Mouse (Mus musculus) small intestine, adult 2 months (tissue): ENCODE results near the gene C1ra. TPM values are rescaled to one million over a fixed set of nuclear protein-coding genes. Genes with fewer than 3 reads are reported as not detected.
"Not testable (repeated sequence)": the region's sequence is repeated elsewhere in the genome, so short reads cannot be mapped to it uniquely, and the experiment has no call there.

ENCODE experiments used
- H3K27ac ChIP-seq: fragments of 200-500 bp; 2 replicates; pipeline ENCODE4 v1.5.1; 2012; ENCODE audit warnings: low read depth, low read length, control low read depth, inconsistent platforms; ENCODE audit not compliant: insufficient read depth
- H3K27me3 ChIP-seq: fragments of 200-500 bp; 2 replicates; pipeline ENCODE4 v1.6.1; 2012; ENCODE audit warnings: mild to moderate bottlenecking, moderate library complexity, low read length, inconsistent platforms; ENCODE audit not compliant: control insufficient read depth, insufficient read depth
- H3K36me3 ChIP-seq: fragments of 200-500 bp; 2 replicates; pipeline ENCODE4 v1.6.1; 2012; ENCODE audit warnings: mild to moderate bottlenecking, low read length, control low read depth, inconsistent platforms; ENCODE audit not compliant: control insufficient read depth, insufficient read depth
- H3K4me1 ChIP-seq: fragments of 200-500 bp; 2 replicates; pipeline ENCODE4 v1.6.1; 2012; ENCODE audit warnings: low read length, inconsistent platforms, mixed read lengths; ENCODE audit not compliant: control insufficient read depth, insufficient read depth, insufficient read length
- H3K4me3 ChIP-seq: fragments of 200-500 bp; 2 replicates; pipeline ENCODE4 v1.5.1; 2012; ENCODE audit warnings: low read depth, mild to moderate bottlenecking, control low read depth, inconsistent platforms, low read length, moderate library complexity
- CTCF ChIP-seq: fragments of 200-500 bp; IDR thresholded peaks from 2 replicates; pipeline ENCODE4 v1.5.1; 2012; ENCODE audit warnings: low read depth, mild to moderate bottlenecking, control low read depth, inconsistent platforms, low read length, moderate library complexity, mixed read lengths; ENCODE audit not compliant: insufficient replicate concordance, insufficient read length; ENCODE audit errors: extremely low read depth
- POLR2A ChIP-seq: fragments of 200-500 bp; IDR thresholded peaks from 2 replicates; pipeline ENCODE4 v1.6.1; 2012; ENCODE audit warnings: low read depth, mild to moderate bottlenecking, control low read depth, inconsistent platforms, low read length, moderate library complexity
- WGBS: fragments of 180-500 bp; shearing (Covaris S2); methylation state at CpG from one replicate; pipeline ENCODE4 v1.1.7; 2018; 5-methylcytosine and 5-hydroxymethylcytosine counted together
- polyA plus RNA-seq: library from polyadenylated mRNA; depleted of rRNA; stranded (reverse); fragments of >200 nt; gene quantifications from 2 replicates; pipeline ENCODE4 v1.2.3, GENCODE M21; 2012

C1ra gene
- polyA plus RNA-seq, 1 experiment, result 9.1 TPM

GRCm38 (mm10) chr6:124501473-124501872, 10.7 kb upstream of the C1ra start:
- WGBS, result 79% methylated on average over 4 of the region's 4 CpGs
- TF ChIP-seq CTCF (no peak), POLR2A (no peak)
- Histone ChIP-seq H3K27me3 (no peaks in the 10 kb centered on the region), H3K4me3 (no peak overlapping the region), H3K36me3 (no peaks in the 10 kb centered on the region), H3K4me1 (0 out of 2 replicates have a peak, but pooled peaks cover 3% of the 10 kb centered on the region), H3K27ac (no peak overlapping the region)

- H3K27ac ChIP-seq, result no peak overlapping the region
- TF ChIP-seq POLR2A, result no peak
- TF ChIP-seq CTCF, result no peak
- H3K4me3 ChIP-seq, result no peak overlapping the region
- 0 out of 2 replicates have a peak, but pooled peaks cover 3% of the 10 kb centered on the region for H3K4me1 ChIP-seq
- no peaks in the 10 kb centered on the region for H3K27me3 ChIP-seq
- WGBS, result 80% methylated on average over 5 of the region's 5 CpGs
- H3K36me3 ChIP-seq, result no peaks in the 10 kb centered on the region
Observed at GRCm38 (mm10) chr6:124502021-124502420, 10.2 kb upstream of the C1ra start.

- 27% methylated on average over 4 of the region's 4 CpGs for WGBS
- no peak overlapping the region for H3K4me3 ChIP-seq
- H3K27ac ChIP-seq, result no peak overlapping the region
- TF ChIP-seq POLR2A (no peak), CTCF (no peak)
- no peaks in the 10 kb centered on the region for H3K36me3 ChIP-seq
- H3K27me3 ChIP-seq, result no peaks in the 10 kb centered on the region
- 0 out of 2 replicates have a peak, but pooled peaks cover 3% of the 10 kb centered on the region for H3K4me1 ChIP-seq
Observed at GRCm38 (mm10) chr6:124505028-124505427, 7.2 kb upstream of the C1ra start.

GRCm38 (mm10) chr6:124506991-124507390, 5.2 kb upstream of the C1ra start:
- Histone ChIP-seq H3K36me3 (no peaks in the 10 kb centered on the region), H3K27ac (no peak overlapping the region), H3K4me3 (no peak overlapping the region), H3K27me3 (no peaks in the 10 kb centered on the region), H3K4me1 (no peaks in the 10 kb centered on the region; the same call in 1 of the 2 replicates)
- 22% methylated on average over 6 of the region's 6 CpGs for WGBS
- TF ChIP-seq CTCF, result no peak
- no peak for TF ChIP-seq POLR2A

- no peak overlapping the region for H3K27ac ChIP-seq
- no peaks in the 10 kb centered on the region; the same call in 1 of the 2 replicates for H3K4me1 ChIP-seq
- no peak for TF ChIP-seq CTCF
- TF ChIP-seq POLR2A, result no peak
- H3K4me3 ChIP-seq, result no peak overlapping the region
- WGBS, result 83% methylated on average over 10 of the region's 10 CpGs
- H3K27me3 ChIP-seq, result no peaks in the 10 kb centered on the region
- no peaks in the 10 kb centered on the region for H3K36me3 ChIP-seq
Observed at GRCm38 (mm10) chr6:124508292-124508691, 3.9 kb upstream of the C1ra start.

GRCm38 (mm10) chr6:124509192-124509591, 3.0 kb upstream of the C1ra start:
- 58% methylated on average over 5 of the region's 5 CpGs for WGBS
- not testable (repeated sequence) for H3K36me3 ChIP-seq, H3K4me1 ChIP-seq, H3K27me3 ChIP-seq, H3K27ac ChIP-seq, H3K4me3 ChIP-seq

- 32% methylated on average over 6 of the region's 6 CpGs for WGBS
- no peak for TF ChIP-seq POLR2A
- TF ChIP-seq CTCF, result no peak
- no peak overlapping the region for H3K4me3 ChIP-seq
- no peak overlapping the region for H3K27ac ChIP-seq
- no peaks in the 10 kb centered on the region; the same call in 1 of the 2 replicates for H3K4me1 ChIP-seq
- no peaks in the 10 kb centered on the region for H3K27me3 ChIP-seq
- H3K36me3 ChIP-seq, result no peaks in the 10 kb centered on the region
Observed at GRCm38 (mm10) chr6:124511936-124512335, 269 bp upstream of the C1ra start.

- H3K4me3 ChIP-seq, H3K27ac ChIP-seq: not testable (repeated sequence)
- 76% methylated on average over 4 of the region's 4 CpGs for WGBS
Observed at GRCm38 (mm10) chr6:124517733-124518132, 5.5 kb downstream of the C1ra start.

GRCm38 (mm10) chr6:124522082-124522481, 9.9 kb downstream of the C1ra start:
- 67% methylated on average over 7 of the region's 7 CpGs for WGBS
- H3K36me3 ChIP-seq, H3K27me3 ChIP-seq, H3K27ac ChIP-seq, H3K4me3 ChIP-seq, H3K4me1 ChIP-seq: not testable (repeated sequence)

More at GRCm38 (mm10) chr6:124517733-124518132, 5.5 kb downstream of the C1ra start:
- H3K36me3 ChIP-seq, H3K4me1 ChIP-seq, H3K27me3 ChIP-seq: not testable (repeated sequence)
